Mouse (Mus musculus): ENCODE data around the gene Nup93.

Nup93 gene

DNA sequence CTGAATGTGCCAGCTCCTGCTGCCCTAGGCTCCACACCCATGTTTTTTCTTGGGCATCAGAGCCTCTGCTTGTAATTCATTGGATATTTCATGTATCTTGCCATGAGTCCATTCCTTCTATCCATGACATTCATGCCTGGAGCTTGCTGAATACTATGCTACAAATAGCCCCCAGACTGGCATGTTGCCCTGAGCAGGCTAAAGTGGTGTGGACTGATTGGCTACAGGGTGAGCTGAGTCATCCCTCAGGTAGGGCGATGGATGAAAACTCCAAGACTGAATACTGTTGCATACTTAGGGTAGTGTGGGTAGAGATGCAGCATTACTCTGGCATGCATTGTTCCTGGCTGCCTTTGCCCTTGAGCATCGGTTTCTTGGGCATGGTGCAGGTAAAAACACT lies 102.9 kb downstream of the Nup93 start:
- DNase-seq (ENCODE audit: low spot score in 2 of 2): no peak

DNA sequence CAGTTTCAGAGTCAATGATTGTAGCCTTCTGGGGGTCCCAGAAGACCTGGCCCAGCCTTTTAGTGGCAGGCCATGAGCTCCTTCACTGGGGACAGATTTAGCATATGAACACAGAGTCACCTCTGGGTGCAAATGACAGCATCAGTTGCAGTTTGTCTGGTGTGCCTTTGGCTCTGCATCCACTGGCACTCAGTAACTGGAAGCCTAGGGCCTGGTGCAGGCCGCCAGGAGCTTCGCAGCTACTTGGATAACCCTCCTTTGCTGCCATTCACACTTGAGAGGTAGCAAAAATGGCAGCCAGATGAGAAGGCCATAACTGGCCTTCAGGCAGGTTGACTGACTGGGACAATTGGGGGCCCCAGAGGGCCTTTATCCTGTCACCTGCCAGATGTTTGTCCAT lies 103.3 kb downstream of the Nup93 start:
- no peak for DNase-seq (ENCODE audit: low spot score in 2 of 2)

DNA sequence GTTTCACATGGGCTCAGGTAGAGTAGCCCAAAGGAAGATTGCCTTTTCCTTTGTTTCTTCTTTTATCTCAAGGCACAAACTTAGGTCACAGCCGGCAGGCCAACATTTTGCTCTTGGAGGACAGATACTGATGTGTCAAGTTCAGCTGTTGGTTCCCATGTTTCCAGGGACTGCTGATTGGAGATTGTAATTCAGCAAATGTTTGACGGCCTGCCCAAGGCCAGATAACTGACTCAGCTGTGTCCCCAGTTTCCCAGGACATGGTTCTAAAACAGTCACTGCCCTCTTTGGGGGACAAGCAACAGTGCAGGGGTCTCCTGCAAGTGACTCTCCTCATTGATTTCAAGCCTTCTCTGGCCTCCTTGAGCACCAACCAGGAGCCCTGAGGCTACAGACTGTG lies 105.7 kb downstream of the Nup93 start:
- DNase-seq (ENCODE audit: low spot score in 2 of 2): no peak

DNA sequence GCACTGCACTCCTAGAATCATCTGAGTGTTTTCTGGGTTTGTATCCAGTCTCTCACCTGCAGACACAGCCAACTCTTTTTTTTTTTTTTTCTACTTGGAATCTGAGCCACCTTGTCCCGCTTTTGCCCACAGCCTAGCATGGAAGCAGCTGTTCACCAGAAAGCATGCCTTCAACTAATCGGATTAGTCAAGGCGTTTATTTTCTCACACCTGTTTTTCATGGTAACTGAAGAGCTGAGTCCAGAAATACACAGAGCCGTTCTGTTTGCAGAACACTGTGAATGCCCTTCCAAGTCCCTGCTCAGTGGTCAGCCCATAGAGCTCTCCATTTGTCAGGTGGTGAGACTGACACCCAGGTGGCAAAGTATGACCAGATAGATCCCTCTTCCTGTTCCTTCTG lies 107.7 kb downstream of the Nup93 start:
- no peak for DNase-seq (ENCODE audit: low spot score in 2 of 2)

DNA sequence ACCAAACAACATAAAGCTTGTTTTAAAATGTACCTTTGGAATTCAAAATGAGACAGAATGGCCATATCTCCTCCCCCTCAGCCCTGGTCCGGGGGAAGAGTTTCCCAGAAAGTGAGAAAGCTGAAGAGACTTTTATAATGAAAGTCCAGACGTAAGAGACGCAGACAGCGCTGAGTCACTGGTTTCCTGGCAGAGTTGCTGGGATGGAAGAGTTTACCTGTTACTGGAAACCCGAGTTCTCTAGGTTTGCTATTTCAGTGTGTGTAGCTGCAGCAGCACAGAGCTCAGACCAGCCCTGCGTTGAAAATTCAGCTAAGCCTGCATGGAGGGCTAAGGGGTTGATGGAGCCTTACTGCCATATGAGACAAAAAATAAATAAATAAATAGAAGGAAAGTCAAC lies 108.7 kb downstream of the Nup93 start:
- no peak for DNase-seq (ENCODE audit: low spot score in 2 of 2)

DNA sequence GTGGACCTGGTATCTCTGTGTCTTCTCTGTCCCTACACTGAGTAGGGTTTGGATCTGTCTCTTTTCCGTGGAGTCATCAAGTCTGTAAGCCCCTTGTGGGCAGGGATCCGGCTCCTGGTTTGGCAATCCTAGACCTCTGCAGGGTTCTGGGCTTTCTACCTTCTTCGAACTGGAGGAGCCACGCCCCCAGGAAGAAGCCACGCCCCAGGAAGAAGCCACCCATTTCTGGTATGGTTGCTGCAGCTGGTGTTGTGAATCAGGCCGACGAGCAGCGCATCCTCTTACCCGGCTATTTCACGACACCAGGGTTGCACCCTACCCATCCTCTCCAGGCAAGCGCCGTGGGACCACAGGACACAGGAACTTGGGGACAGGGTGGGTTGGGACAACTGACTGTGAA lies 109.7 kb downstream of the Nup93 start:
- no peak for DNase-seq (ENCODE audit: low spot score in 2 of 2)

DNA sequence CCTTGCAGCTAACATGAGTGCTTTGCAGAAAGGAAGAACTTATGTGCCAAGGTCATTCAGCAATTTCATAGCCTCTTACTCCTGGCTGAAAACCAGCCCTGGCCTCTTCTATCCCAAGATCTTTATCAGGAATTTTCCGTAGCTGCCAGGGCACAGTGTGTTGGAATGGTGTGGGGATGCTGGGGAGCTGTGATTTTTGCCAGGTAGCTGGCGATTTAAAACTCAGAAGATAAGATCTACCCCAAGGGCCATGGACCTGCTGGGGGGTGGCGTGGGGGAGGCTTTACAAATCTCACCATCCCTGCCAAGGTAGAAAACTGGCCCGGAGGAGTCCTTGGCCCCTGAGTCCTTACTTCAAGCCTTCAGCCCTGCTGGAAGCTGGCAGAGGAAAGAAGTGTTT lies 111.7 kb downstream of the Nup93 start:
- DNase-seq (ENCODE audit: low spot score in 2 of 2): no peak

DNA sequence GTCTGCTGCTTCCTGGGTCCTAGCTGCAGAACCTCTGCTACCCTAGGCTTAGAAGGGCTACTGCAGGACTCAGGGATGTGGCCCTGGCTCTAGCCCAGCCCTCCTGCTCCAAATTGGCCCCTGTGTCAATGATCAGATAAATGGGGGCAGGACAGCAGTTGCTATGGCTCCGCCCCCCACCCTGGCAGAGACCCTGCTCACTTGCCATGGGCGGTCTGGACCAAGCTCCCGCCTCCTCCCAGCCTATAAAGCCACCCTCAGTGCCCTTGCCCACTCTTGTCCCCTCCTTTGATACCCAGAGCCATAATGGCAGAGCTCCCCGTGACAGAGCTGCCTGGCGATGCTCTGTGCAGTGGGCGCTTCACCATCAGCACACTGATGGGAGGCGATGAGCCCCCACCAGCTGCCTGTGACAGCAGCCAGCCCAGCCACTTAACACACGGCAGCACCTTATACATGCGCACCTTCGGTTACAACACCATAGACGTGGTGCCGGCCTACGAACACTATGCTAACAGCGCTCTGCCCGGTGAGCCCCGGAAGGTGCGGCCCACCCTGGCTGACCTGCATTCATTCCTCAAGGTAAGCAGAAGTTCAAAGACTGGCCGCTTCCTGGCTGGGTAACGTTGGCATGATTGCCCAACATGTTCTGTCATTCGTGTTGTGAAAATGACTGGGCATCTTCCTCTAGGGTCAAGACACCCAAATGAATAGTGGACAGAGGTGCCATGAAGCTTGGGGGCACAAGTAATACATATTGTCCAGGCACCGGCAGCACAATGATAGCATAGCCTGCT lies 114.8 kb downstream of the Nup93 start, which contains the start of gene Slc12a3:
TSS of gene Slc12a3 (plus strand) at position 270 of the 797 bp plus-strand sequence.
- no peak for DNase-seq (ENCODE audit: low spot score in 2 of 2)

DNA sequence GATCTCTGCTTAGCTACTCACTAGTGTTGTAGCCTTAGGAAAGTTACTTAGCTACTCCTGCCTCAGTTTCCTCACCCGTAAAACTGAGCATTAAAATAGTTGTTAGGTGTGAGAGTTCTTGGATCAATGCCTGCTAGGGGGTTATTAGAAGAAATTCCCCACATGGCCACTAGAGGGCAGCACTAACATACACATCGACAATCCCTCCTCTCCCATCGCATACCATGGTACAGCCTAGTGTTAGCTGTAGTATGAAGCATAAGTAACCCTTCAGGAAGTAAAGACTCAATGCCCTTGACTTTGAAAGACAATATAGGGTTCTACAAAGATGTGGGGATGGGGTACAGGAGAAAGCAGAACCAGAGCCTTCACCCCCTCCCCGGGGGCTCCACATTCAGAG lies 116.4 kb downstream of the Nup93 start:
- no peak for DNase-seq (ENCODE audit: low spot score in 2 of 2)

DNA sequence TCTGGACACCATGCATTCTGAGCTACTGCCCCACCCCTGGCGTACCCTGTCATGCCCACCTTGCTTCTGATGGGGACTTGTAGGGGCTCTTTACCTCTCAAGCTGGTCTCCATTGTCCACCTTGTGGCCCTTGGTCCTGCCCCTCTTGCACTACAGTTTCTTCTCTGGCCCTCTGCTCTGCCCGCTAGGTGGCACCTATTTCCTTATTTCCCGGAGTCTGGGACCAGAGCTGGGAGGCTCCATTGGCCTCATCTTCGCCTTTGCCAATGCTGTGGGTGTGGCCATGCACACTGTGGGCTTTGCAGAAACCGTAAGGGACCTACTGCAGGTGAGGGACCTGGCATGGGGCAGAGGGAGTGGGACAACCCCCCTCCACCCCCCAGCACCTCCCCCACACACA lies 119.0 kb downstream of the Nup93 start:
- DNase-seq (ENCODE audit: low spot score in 2 of 2): no peak

DNA sequence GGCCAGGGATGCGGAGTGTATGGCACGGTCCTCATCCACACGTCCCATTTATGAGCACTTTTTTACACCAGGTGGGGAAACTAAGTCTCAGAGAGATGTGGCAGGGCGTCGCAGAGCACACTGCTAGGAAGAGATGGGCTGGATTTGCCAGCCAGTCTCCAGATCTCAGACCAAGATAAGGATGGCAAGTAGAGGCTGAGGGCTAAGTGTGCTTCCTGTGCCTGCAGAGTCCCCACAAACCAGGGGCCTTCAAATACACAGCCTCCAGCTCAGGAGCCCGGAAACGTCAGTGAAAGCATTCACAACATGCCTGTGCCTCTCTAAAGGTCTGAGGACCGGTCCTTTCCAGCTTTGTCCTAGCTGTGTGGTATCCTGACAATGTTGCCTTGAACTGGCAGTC lies 123.2 kb downstream of the Nup93 start:
- no peak for DNase-seq (ENCODE audit: low spot score in 2 of 2)

DNA sequence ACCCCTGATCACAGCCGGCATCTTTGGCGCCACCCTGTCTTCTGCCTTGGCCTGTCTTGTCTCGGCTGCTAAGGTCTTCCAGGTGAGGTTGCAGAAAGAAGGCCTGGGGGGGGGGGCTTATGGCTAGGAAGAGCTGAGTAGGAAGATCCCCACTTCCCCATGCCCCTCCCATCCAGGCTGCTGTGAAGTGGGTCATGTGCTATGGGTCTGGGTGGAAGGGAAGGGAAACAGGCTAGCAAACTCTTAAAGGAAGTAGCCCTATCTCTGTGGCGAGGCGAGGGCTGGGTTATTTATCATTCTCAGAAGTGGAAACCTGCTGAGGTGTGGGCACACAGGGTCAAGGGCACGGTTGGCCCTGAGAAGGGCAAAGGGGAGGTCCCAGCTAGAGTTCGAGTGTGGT lies 126.4 kb downstream of the Nup93 start:
- DNase-seq (ENCODE audit: low spot score in 2 of 2): no peak

DNA sequence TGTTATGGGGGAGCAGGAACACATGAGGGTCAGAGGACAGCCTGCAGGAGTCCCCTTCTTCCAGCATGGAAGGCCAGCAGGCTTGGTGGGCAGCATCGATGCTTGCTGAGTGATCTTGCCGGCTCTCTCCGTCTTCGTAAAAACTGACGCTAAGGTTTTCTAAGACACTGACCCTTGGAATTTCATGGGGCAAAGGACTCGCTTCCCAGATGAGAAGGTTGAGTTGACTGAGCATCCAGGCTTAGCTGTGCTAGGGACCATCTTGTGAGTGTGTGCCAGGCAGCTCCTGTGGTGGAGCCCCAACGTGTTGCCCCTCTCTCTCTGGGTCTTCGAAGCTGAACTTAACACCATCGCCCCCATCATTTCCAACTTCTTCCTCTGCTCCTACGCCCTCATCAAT lies 128.3 kb downstream of the Nup93 start:
- DNase-seq (ENCODE audit: low spot score in 2 of 2): no peak

DNA sequence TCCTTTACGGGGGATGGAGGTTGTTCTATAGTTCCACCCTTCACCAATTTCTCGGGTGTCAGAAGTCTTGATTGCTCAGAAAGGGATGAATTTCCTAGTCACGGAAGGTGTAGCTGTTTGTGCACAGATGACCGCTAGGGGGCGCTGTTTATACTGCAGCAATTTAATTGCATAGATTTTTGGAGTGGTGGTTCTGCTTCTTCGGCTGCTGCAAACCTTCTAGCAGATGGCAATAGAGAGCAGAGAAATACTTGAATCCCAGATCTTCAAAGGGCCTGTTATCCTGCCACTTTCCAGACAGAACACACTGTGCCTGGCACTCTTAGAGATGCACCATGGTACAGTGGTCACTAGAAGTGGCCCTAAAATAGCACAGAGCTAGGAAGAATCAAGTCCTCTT lies 128.9 kb downstream of the Nup93 start:
- peak; percentile 64 to 84 for DNase-seq (ENCODE audit: low spot score in 2 of 2)

DNA sequence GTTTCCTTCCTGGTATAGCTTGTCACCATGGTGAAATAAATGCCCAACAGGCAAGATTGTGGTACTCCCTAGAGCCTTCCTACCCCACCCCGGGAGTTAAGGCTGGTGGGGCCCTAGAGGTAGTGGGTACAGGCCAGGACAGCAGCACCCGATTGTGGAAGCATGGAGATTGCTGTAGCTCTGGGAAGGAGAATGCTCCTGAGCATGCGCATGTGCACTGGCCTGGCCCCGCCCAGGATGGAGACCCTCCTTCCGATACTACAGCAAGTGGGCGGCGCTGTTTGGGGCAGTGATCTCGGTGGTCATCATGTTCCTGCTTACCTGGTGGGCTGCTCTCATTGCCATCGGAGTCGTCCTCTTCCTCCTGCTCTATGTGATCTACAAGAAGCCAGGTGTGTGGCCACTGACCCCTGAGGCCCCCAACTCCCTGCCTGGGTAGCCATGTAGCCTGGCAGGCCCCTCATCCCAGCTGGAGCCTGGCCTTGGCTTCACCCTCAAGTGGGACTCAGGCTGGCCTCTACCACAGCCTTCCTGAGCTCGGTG lies 129.5 kb downstream of the Nup93 start:
- no peak for DNase-seq (ENCODE audit: low spot score in 2 of 2)

DNA sequence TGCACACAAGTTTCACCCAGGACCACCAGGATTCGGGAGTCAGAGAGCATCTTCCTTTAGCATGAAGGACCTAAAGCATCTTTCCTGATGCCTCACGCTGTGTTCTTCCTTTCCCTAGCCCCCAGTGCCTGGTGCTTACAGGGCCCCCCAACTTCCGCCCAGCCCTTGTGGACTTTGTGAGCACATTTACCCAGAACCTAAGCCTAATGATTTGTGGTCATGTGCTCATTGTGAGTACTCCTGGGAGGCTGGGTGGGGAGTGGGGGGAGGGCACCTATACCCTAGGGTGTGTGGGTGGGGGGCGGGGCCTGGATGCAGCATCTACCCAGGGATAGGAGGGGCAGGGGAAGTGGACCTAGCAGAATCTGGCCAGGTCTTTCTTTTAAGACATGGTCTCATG lies 131.3 kb downstream of the Nup93 start:
- DNase-seq (ENCODE audit: low spot score in 2 of 2): no peak

DNA sequence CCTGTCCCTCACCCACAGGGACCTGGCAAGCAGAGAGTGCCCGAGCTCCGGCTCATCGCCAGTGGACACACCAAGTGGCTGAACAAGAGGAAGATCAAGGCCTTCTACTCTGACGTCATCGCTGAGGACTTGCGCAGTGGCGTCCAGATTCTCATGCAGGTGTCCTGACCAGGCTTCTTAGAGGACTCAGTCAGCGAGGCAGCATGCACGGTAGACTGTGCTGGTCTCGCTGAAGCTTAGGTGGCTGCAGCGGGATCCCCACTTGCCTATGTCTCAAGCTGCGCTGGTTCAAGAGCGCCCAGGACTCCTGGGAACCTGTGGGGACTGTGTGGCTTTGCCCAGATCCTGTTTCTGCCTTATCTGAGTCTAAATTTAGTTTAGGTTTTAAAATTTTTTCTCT lies 131.9 kb downstream of the Nup93 start:
- no peak for DNase-seq (ENCODE audit: low spot score in 2 of 2)

DNA sequence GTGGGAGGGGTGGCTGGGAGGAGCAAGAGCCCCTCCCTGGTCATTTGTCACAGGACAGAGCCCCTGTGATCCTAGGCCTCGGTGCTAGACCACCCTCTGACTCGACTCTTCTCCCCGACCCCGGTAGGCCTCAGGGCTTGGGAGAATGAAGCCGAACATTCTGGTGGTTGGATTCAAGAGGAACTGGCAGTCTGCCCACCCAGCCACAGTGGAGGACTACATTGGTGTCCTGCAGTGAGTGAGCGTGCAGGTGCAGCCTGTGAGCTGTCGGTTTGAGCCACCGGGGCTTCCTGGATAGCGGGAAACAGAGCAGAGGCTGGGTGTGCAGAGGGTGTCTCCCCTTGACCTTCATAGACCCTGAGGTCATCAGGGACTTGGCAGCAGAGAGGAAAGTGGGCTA lies 134.1 kb downstream of the Nup93 start:
- no peak for DNase-seq (ENCODE audit: low spot score in 2 of 2)

DNA sequence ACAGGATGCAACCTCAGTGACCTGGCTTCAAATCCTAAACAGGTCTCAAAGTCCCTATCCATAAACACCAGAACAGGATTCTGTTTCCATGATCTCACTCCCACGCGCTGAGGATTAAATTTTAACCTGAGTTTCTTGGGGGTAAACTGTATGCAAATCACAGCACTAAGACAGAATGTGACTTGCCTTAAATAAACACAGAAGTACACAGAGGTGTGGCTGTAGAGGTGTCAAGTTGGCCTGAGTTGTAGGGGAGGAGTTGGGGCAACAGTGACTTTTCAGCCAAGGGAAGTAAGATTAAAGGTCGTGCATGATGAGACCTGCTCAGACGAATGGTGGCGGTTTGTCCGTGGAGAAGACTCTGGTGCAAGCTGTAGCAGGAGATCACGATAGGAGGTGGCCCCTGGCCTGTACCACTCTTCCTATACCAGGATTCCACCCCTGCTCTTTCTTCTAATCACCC lies 139.7 kb downstream of the Nup93 start:
- DNase-seq (ENCODE audit: low spot score in 2 of 2): no peak

DNA sequence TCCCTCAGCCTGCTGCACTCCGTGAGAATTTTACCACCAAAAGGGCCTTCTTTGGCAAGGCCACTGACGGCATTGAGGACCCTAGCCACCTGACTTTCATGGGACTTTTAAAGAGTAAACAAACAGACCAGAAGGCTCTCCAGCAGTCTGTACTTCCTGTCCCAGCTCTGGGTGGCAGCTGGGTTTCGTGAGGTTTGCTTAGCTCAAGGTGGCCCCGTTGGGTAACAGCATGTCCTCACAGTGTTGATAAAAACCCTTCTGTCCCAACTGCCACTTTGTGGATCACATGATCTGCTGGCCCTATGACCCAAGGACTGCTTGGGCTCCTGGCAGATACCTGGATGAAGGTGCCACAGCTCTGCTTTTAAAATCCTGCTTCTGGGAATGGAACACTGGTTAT lies 140.2 kb downstream of the Nup93 start:
- DNase-seq (ENCODE audit: low spot score in 2 of 2): no peak

DNA sequence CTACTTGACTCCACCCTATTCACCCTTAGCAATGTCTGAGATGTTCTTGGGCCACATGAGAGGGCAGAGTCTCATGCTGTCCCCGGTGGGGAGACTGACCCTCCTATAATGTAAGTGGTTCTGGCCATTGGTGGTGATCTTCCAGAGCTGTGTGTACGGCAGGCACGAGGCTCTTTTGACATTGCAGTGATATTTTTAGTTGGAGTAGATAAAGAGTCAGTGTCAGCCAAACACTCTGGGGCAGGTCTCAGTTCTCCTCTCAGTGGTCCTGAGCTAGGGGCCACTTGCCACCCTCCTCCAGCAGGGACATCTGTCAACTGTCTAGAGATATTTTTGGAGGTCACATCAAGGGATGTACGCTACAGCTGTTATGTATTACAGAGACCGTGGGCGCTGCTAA lies 142.9 kb downstream of the Nup93 start:
- DNase-seq (ENCODE audit: low spot score in 2 of 2): no peak

DNA sequence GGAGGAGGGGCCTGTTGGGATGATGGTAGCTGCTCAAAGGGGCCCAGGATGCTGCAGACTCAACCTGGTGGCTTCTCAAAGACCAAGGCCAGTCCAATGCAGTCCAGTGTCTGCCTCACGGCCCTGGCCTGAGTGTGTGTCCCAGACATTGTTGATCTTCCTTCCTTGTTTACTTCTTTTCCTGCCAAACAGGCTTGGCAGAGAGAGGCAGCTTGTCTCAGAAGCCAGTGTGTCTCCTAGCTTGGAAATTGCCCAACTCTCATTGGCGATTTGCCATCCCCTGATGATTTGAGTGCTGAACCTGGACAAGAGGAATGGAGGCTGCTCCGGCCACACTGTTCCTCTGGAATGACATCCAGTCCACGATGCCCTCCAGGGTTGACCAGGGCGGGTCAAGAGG lies 144.2 kb downstream of the Nup93 start:
- DNase-seq (ENCODE audit: low spot score in 2 of 2): peak; percentile 77 to 78

DNA sequence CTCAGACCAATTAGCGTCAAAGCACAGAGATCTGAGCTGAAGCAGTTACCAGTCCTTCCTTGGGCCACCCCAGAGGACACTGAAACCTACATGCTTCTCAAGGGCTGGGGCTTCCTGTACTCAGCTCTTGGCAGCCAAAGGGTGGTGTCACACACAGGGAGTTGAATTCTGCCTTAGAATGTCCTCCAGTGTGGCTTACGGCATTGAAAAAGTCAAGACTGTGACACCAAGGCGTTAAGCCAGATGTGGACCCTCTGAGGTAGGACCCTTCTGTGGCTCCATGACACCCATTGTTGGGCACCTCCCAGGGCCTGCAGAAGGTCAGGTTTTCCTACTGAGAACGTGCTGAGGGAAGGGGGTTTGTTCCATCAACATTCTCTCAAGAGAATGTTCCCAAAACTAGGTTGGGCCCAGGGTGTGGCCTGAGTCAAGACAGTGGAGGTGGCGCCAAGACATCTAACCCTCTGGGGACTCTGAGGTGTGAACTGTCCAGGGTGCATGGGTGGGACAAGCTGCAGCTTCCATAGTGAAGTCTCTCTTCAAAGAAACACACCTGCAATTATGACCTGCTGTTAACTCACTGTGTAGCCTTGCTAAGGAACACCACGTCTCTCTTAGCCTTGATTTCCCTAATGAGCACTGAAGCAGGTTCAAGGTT lies 147.5 kb downstream of the Nup93 start:
- no peak for DNase-seq (ENCODE audit: low spot score in 2 of 2)
